Mouse (Mus musculus) heart, embryonic 14.5 days (tissue): ENCODE results near the gene Kcnt1. TPM values are rescaled to one million over a fixed set of nuclear protein-coding genes. Genes with fewer than 3 reads are reported as not detected.

Source experiments
- ATAC-seq: fragments of 200-750 bp; cut with Nextera tagmentation; 2 replicates; pipeline ENCODE4 v1.8.0; 2017; ENCODE audit warnings: low read depth, moderate TSS enrichment; ENCODE audit not compliant: insufficient number of reproducible peaks, insufficient read depth, low FRiP score
- H3K27ac ChIP-seq, 2 experiments: fragments of 200-500 bp in 1 of 2; fragments of 300-500 bp in 1 of 2; sonication (generic) in 1 of 2; replicated peaks in 1 of 2; 2 replicates each; pipeline ENCODE4 v1.5.1; 2012 to 2014; ENCODE audit warnings: low read depth in 2 of 2, low read length in 2 of 2, control low read depth in 1 of 2, mild to moderate bottlenecking in 1 of 2, mixed read lengths in 1 of 2; ENCODE audit not compliant: control insufficient read depth in 1 of 2, insufficient read depth in 1 of 2
- H3K27me3 ChIP-seq: fragments of 300-500 bp; sonication (generic); 2 replicates; pipeline ENCODE4 v1.6.1; 2014; ENCODE audit warnings: mild to moderate bottlenecking, low read length, control low read depth; ENCODE audit not compliant: control insufficient read depth, insufficient read depth
- H3K36me3 ChIP-seq: fragments of 300-500 bp; sonication (generic); 2 replicates; pipeline ENCODE4 v1.6.1; 2014; ENCODE audit warnings: mild to moderate bottlenecking, control low read depth, low read length, mixed read lengths; ENCODE audit not compliant: control insufficient read depth, insufficient read depth
- H3K4me1 ChIP-seq, 2 experiments: fragments of 200-500 bp in 1 of 2; fragments of 300-500 bp in 1 of 2; sonication (generic) in 1 of 2; 2 replicates each; pipeline ENCODE4 v1.6.1; 2012 to 2014; ENCODE audit warnings: low read length in 2 of 2, control low read depth in 1 of 2, mixed read lengths in 1 of 2; ENCODE audit not compliant: control insufficient read depth in 2 of 2, insufficient read depth in 2 of 2
- H3K4me2 ChIP-seq: fragments of 300-500 bp; sonication (generic); 2 replicates; pipeline ENCODE4 v1.6.1; 2014; ENCODE audit warnings: mild to moderate bottlenecking, low read length
- H3K4me3 ChIP-seq, 2 experiments: fragments of 200-500 bp in 1 of 2; fragments of 300-500 bp in 1 of 2; sonication (generic) in 1 of 2; 2 replicates each; pipeline ENCODE4 v1.5.1; 2012 to 2014; ENCODE audit warnings: low read length in 2 of 2, mild to moderate bottlenecking in 2 of 2, control low read depth in 1 of 2, low read depth in 1 of 2, moderate library complexity in 1 of 2; ENCODE audit not compliant: control insufficient read depth in 1 of 2, insufficient read depth in 1 of 2
- H3K9ac ChIP-seq: fragments of 300-500 bp; sonication (generic); 2 replicates; pipeline ENCODE4 v1.6.1; 2014; ENCODE audit warnings: mild to moderate bottlenecking, low read length
- H3K9me3 ChIP-seq: fragments of 300-500 bp; sonication (generic); 2 replicates; pipeline ENCODE4 v1.6.1; 2016; ENCODE audit warnings: low read length, control low read depth; ENCODE audit not compliant: control insufficient read depth
- WGBS: fragments of 180-500 bp; shearing (Covaris S2); extraction: QIAGEN DNeasy Blood & Tissue Kit; methylation state at CpG from one replicate; pipeline ENCODE4 v1.1.7; 2014; 5-methylcytosine and 5-hydroxymethylcytosine counted together
- polyA plus RNA-seq: library from polyadenylated mRNA; unstranded; fragments of >200 nt; fragmentation: Nextera tagmentation; extraction: Ambion mirVana; gene quantifications from 2 replicates; pipeline ENCODE4 v1.2.1, GENCODE M21; 2014

Gene Kcnt1
- polyA plus RNA-seq, 1 experiment from 2014 or later: not detected

- Histone ChIP-seq H3K36me3 (no peaks in the 10 kb centered on the region), H3K27me3 (peaks cover 3% of the 10 kb centered on the region; the same call in 1 of the 2 replicates), H3K4me1 (no peaks in the 10 kb centered on the region), H3K4me3 (no peak overlapping the region), H3K4me2 (no peak overlapping the region), H3K27ac (no peak overlapping the region), H3K9ac (no peak overlapping the region), H3K9me3 (no peaks in the 10 kb centered on the region)
- WGBS: 46% methylated on average over 4 of the region's 4 CpGs
- no peak for ATAC-seq
Measured at GRCm38 (mm10) chr2:25842161-25842560, 21.4 kb upstream of the Kcnt1 start.

GRCm38 (mm10) chr2:25842758-25843157, 20.8 kb upstream of the Kcnt1 start:
- Histone ChIP-seq H3K9me3 (no peaks in the 10 kb centered on the region), H3K4me2 (no peak overlapping the region), H3K27me3 (peaks cover 3% of the 10 kb centered on the region; the same call in 1 of the 2 replicates), H3K4me1 (no peaks in the 10 kb centered on the region), H3K9ac (no peak overlapping the region), H3K36me3 (no peaks in the 10 kb centered on the region), H3K4me3 (no peak overlapping the region), H3K27ac (no peak overlapping the region)
- ATAC-seq: no peak
- 86% methylated on average over 1 of the region's 1 CpGs for WGBS

- H3K9ac ChIP-seq: no peak overlapping the region
- WGBS: 84% methylated on average over 3 of the region's 3 CpGs
- no peak for ATAC-seq
Measured at GRCm38 (mm10) chr2:25844097-25844496, 19.4 kb upstream of the Kcnt1 start.

GRCm38 (mm10) chr2:25846516-25846915, 17.0 kb upstream of the Kcnt1 start:
- H3K4me1 ChIP-seq: no peaks in the 10 kb centered on the region
- ATAC-seq: no peak
- no peak overlapping the region for H3K9ac ChIP-seq
- 81% methylated on average over 8 of the region's 8 CpGs for WGBS
- H3K27me3 ChIP-seq: peaks cover 3% of the 10 kb centered on the region; the same call in 1 of the 2 replicates
- no peaks in the 10 kb centered on the region for H3K9me3 ChIP-seq
- H3K4me3 ChIP-seq: no peak overlapping the region
- H3K4me2 ChIP-seq: no peak overlapping the region
- no peaks in the 10 kb centered on the region for H3K36me3 ChIP-seq
- H3K27ac ChIP-seq: no peak overlapping the region

More at GRCm38 (mm10) chr2:25844097-25844496, 19.4 kb upstream of the Kcnt1 start:
- H3K4me2 ChIP-seq: no peak overlapping the region
- no peak overlapping the region for H3K4me3 ChIP-seq
- H3K4me1 ChIP-seq: no peaks in the 10 kb centered on the region
- H3K27ac ChIP-seq: no peak overlapping the region
- peaks cover 3% of the 10 kb centered on the region; the same call in 1 of the 2 replicates for H3K27me3 ChIP-seq
- no peaks in the 10 kb centered on the region for H3K36me3 ChIP-seq
- no peaks in the 10 kb centered on the region for H3K9me3 ChIP-seq

GRCm38 (mm10) chr2:25847226-25847625, 16.3 kb upstream of the Kcnt1 start, which contains the start of gene Sohlh1:
Sohlh1 (minus strand) TSS chr2:25847248.
- no peak within 1 kb of the TSS for H3K9ac ChIP-seq
- H3K27ac ChIP-seq: no peak within 1 kb of the TSS
- H3K9me3 ChIP-seq: no peaks in the 10 kb centered on the region
- 79% methylated on average over 16 of the region's 16 CpGs for WGBS
- peaks cover 3% of the 10 kb centered on the region; the same call in 1 of the 2 replicates for H3K27me3 ChIP-seq
- no peak within 1 kb of the TSS for H3K4me2 ChIP-seq
- ATAC-seq: no peak
- no peaks in the 10 kb centered on the region for H3K4me1 ChIP-seq
- H3K36me3 ChIP-seq: no peaks in the 10 kb centered on the region
- no peak within 1 kb of the TSS for H3K4me3 ChIP-seq

- Histone ChIP-seq H3K36me3 (no peaks in the 10 kb centered on the region), H3K9ac (no peak overlapping the region), H3K4me3 (no peak overlapping the region), H3K27ac (no peak overlapping the region), H3K9me3 (no peaks in the 10 kb centered on the region), H3K4me2 (no peak overlapping the region), H3K4me1 (no peaks in the 10 kb centered on the region), H3K27me3 (no peaks in the 10 kb centered on the region)
- 14% methylated on average over 4 of the region's 4 CpGs for WGBS
- no peak for ATAC-seq
Measured at GRCm38 (mm10) chr2:25850330-25850729, 13.2 kb upstream of the Kcnt1 start.

- Histone ChIP-seq H3K27me3 (no peaks in the 10 kb centered on the region), H3K9me3 (no peaks in the 10 kb centered on the region), H3K4me1 (no peaks in the 10 kb centered on the region), H3K9ac (no peak overlapping the region), H3K4me3 (no peak overlapping the region), H3K27ac (no peak overlapping the region), H3K36me3 (no peaks in the 10 kb centered on the region), H3K4me2 (no peak overlapping the region)
- 37% methylated on average over 3 of the region's 3 CpGs for WGBS
- ATAC-seq: no peak
Measured at GRCm38 (mm10) chr2:25852626-25853025, 10.9 kb upstream of the Kcnt1 start.

- no peak overlapping the region for H3K9ac ChIP-seq
- no peaks in the 10 kb centered on the region for H3K27me3 ChIP-seq
- no peak for ATAC-seq
- H3K4me2 ChIP-seq: no peak overlapping the region
- no peak overlapping the region for H3K4me3 ChIP-seq
- no peaks in the 10 kb centered on the region for H3K4me1 ChIP-seq
- no peaks in the 10 kb centered on the region for H3K36me3 ChIP-seq
- H3K27ac ChIP-seq: no peak overlapping the region
- no peaks in the 10 kb centered on the region for H3K9me3 ChIP-seq
- 71% methylated on average over 5 of the region's 5 CpGs for WGBS
Measured at GRCm38 (mm10) chr2:25853998-25854397, 9.5 kb upstream of the Kcnt1 start.
